Mouse (Mus musculus): ENCODE data around the gene Sigmar1. TPM values are rescaled to one million over a fixed set of nuclear protein-coding genes. Genes with fewer than 3 reads are reported as not detected.
"Not testable (repeated sequence)": the region's sequence is repeated elsewhere in the genome, so short reads cannot be mapped to it uniquely, and the experiment has no call there.

Sigmar1 gene
- total and polyA plus RNA-seq, 2 experiments from 2014 or later: 28.4 to 39.7 TPM

GRCm38 (mm10) chr4:41772946-41773345 lies 17.0 kb upstream of the Sigmar1 start:
- not testable (repeated sequence) for ATAC-seq

DNA sequence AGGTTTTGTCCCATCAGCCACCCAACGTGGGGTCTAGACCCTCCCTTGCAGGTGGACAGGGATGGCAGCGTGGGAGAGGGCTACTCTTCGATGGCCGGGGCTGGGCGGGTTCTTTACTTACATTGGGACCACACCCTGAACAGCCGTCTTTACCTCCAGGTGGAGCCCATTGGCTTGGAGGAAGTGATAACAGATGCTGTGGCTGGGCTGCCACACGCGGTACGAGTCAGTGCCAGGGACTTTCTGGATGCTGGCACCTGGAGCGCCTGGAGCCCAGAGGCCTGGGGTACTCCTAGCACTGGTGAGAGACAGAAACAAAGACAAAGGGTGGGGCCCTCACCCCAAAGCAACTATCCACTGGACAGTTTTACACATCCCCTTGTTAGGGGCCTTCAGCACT lies 11.3 kb upstream of the Sigmar1 start:
- not testable (repeated sequence) for H3K4me3 ChIP-seq (ENCODE audit: low read depth, low read length); H3K9me3 ChIP-seq (ENCODE audit: low read length); H3K27me3 ChIP-seq (ENCODE audit: insufficient read depth, low read length); H3K4me2 ChIP-seq (ENCODE audit: low read depth); H3K36me3 ChIP-seq (ENCODE audit: insufficient read depth); DNase-seq; H3K4me1 ChIP-seq (ENCODE audit: insufficient read depth); H3K27ac ChIP-seq (ENCODE audit: low read depth, low read length); H3K9ac ChIP-seq; ATAC-seq
- 74% methylated on average over 10 of the region's 10 CpGs for WGBS

More at GRCm38 (mm10) chr4:41772946-41773345, 17.0 kb upstream of the Sigmar1 start:
- not testable (repeated sequence) for H3K27me3 ChIP-seq (ENCODE audit: insufficient read depth, low read length); H3K9ac ChIP-seq; H3K27ac ChIP-seq (ENCODE audit: low read depth, low read length); H3K4me1 ChIP-seq (ENCODE audit: insufficient read depth); DNase-seq; H3K9me3 ChIP-seq (ENCODE audit: low read length); H3K36me3 ChIP-seq (ENCODE audit: insufficient read depth)
- Histone ChIP-seq H3K4me2 (ENCODE audit: low read depth) (peak overlapping the region; percentile 48), H3K4me3 (ENCODE audit: low read depth, low read length) (peak overlapping the region; percentile 24)
- WGBS: 0% methylated on average over 4 of the region's 16 CpGs

DNA sequence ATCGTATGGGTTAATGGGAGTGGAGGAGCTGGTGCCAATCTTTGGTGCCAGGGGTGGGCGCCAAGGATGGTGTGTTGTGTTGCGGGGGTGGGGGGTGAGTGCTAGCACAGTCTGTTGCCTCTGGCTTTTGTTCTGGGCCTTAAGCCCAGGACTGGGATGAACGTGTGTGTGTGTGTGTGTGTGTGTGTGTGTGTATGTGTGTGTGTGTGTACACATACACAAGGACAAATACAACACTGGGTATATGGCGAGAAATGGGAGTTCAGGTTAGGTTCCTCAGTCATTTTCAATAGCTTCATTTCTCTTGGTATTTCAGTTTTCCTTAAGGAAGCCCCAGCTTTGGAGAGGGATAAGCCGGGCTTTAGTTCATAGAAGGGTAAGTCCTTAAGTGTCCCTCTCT lies 7.2 kb upstream of the Sigmar1 start:
- not testable (repeated sequence) for H3K36me3 ChIP-seq (ENCODE audit: insufficient read depth); DNase-seq; H3K4me3 ChIP-seq (ENCODE audit: low read depth, low read length); H3K27me3 ChIP-seq (ENCODE audit: insufficient read depth, low read length); H3K9me3 ChIP-seq (ENCODE audit: low read length); H3K9ac ChIP-seq; H3K4me1 ChIP-seq (ENCODE audit: insufficient read depth); ATAC-seq; H3K4me2 ChIP-seq (ENCODE audit: low read depth); H3K27ac ChIP-seq (ENCODE audit: low read depth, low read length)
- WGBS: 61% methylated on average over 3 of the region's 6 CpGs

- H3K36me3 ChIP-seq (ENCODE audit: insufficient read depth); H3K9me3 ChIP-seq (ENCODE audit: low read length); H3K4me3 ChIP-seq (ENCODE audit: low read depth, low read length); H3K4me2 ChIP-seq (ENCODE audit: low read depth); H3K4me1 ChIP-seq (ENCODE audit: insufficient read depth); H3K9ac ChIP-seq; H3K27me3 ChIP-seq (ENCODE audit: insufficient read depth, low read length); H3K27ac ChIP-seq (ENCODE audit: low read depth, low read length): not testable (repeated sequence)
- 33% methylated on average over 8 of the region's 8 CpGs for WGBS
- peak; percentile 23; the same call in 1 of the 2 replicates for ATAC-seq
- peak; percentile 52 for DNase-seq
Measured at GRCm38 (mm10) chr4:41762688-41763114, 6.7 kb upstream of the Sigmar1 start.

DNA sequence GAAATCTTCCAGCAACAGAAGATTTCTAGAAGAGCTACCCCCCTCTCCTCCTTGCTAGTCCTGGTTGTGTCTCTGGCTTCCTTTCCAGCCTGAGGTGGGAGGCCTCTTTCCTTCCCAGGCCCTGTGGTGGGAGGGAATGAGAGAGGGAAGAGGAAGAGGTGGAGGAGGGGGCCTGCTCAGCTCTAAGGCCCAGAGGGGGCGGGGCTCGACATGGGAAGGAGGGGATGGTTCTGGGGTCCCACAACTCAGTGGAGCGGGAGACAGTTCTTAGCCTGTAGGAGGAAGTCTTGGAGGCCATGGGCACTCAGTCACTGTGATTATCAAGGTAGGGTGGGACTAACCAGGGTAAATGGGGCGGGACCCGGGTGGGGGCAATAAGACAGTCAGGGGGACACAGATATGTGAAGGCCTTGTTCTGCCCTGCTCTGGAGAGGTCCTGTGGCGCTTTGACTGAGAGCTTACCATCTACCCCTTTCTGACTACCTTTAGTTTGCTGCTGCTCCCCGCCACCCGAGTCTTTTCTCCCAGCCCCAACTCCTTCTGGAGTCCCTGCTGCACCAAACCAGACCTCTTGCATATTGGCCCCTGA lies 6.2 kb upstream of the Sigmar1 start:
- no peak overlapping the region for H3K4me3 ChIP-seq (ENCODE audit: low read depth, low read length)
- no peak overlapping the region for H3K27ac ChIP-seq (ENCODE audit: low read depth, low read length)
- no peak for TF ChIP-seq CTCF (IDR thresholded peaks at IDR 0.05; ENCODE audit: low read depth)
- ATAC-seq (no peak), DNase-seq (no peak)
- 0 out of 2 replicates have a peak, but pooled peaks cover 9% of the 10 kb centered on the region for H3K4me1 ChIP-seq (ENCODE audit: insufficient read depth)
- 55% methylated on average over 8 of the region's 8 CpGs for WGBS
- no peaks in the 10 kb centered on the region for H3K9me3 ChIP-seq (ENCODE audit: low read length)
- no peaks in the 10 kb centered on the region for H3K27me3 ChIP-seq (ENCODE audit: insufficient read depth, low read length)
- no peaks in the 10 kb centered on the region for H3K36me3 ChIP-seq (ENCODE audit: insufficient read depth)
- no peak overlapping the region for H3K9ac ChIP-seq
- H3K4me2 ChIP-seq (ENCODE audit: low read depth): no peak overlapping the region

DNA sequence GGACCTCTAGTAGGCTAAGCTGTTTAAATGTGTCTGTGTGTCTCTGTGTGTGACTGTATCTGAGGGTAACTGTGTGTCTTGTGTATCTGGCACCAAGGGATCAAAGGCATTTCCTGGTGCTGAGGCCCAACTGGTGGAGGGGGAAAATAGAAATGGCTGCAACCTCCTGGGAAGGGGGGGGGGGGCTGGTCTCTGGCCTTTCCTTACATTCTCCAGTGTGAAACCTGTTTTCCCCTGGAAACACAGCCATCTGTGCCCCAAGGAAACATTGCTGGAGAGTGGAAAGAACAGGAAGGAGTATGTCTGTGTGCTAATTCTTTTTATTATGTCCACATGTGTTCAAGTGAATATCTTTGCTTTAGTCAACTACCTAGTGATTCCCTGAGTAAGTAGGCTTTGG lies 5.7 kb upstream of the Sigmar1 start:
- no peak for TF ChIP-seq CTCF (IDR thresholded peaks at IDR 0.05; ENCODE audit: low read depth)
- Histone ChIP-seq H3K4me3 (ENCODE audit: low read depth, low read length) (no peak overlapping the region), H3K9ac (no peak overlapping the region), H3K27me3 (ENCODE audit: insufficient read depth, low read length) (no peaks in the 10 kb centered on the region), H3K9me3 (ENCODE audit: low read length) (no peaks in the 10 kb centered on the region), H3K27ac (ENCODE audit: low read depth, low read length) (no peak overlapping the region), H3K4me1 (ENCODE audit: insufficient read depth) (0 out of 2 replicates have a peak, but pooled peaks cover 9% of the 10 kb centered on the region), H3K36me3 (ENCODE audit: insufficient read depth) (no peaks in the 10 kb centered on the region), H3K4me2 (ENCODE audit: low read depth) (no peak overlapping the region)
- no peak for DNase-seq
- ATAC-seq: no peak

GRCm38 (mm10) chr4:41760911-41761310 lies 5.0 kb upstream of the Sigmar1 start:
- Histone ChIP-seq H3K4me1 (ENCODE audit: insufficient read depth) (0 out of 2 replicates have a peak, but pooled peaks cover 12% of the 10 kb centered on the region), H3K9ac (0 out of 2 replicates have a peak overlapping the region, but pooled peaks have one; percentile 14), H3K36me3 (ENCODE audit: insufficient read depth) (no peaks in the 10 kb centered on the region), H3K9me3 (ENCODE audit: low read length) (no peaks in the 10 kb centered on the region), H3K27ac (ENCODE audit: low read depth, low read length) (no peak overlapping the region), H3K4me2 (ENCODE audit: low read depth) (peak overlapping the region; percentile 42), H3K4me3 (ENCODE audit: low read depth, low read length) (peak overlapping the region; percentile 18; the same call in 1 of the 2 replicates), H3K27me3 (ENCODE audit: insufficient read depth, low read length) (no peaks in the 10 kb centered on the region)
- no peak for TF ChIP-seq CTCF (IDR thresholded peaks at IDR 0.05; ENCODE audit: low read depth)
- 91% methylated on average over 4 of the region's 4 CpGs for WGBS
- DNase-seq: no peak
- ATAC-seq: no peak
